Mouse (Mus musculus) CH12.LX (cell line): ENCODE data around the gene Mprip. TPM values are rescaled to one million over a fixed set of nuclear protein-coding genes. Genes with fewer than 3 reads are reported as not detected.

Experiments
- DNase-seq: peaks from one replicate; pipeline ENCODE4 v3.0.0-alpha.2; 2013; ENCODE audit errors: extremely low read depth
- H3K27ac ChIP-seq: 2 replicates; pipeline ENCODE4 v1.5.1; 2012; ENCODE audit warnings: low read depth, mild to moderate bottlenecking, control low read depth, moderate library complexity; ENCODE audit not compliant: insufficient read depth
- H3K27me3 ChIP-seq: replicated peaks from 2 replicates; pipeline ENCODE3; 2012; ENCODE audit warnings: inconsistent platforms
- H3K36me3 ChIP-seq, 2 experiments: replicated peaks in 1 of 2; 2 replicates each; pipeline versions ENCODE3 to v1.6.1; 2012; ENCODE audit warnings: inconsistent platforms in 1 of 2, low read length in 1 of 2, mild to moderate bottlenecking in 1 of 2, mixed read lengths in 1 of 2, moderate library complexity in 1 of 2; ENCODE audit not compliant: control insufficient read depth in 1 of 2, insufficient read depth in 1 of 2
- H3K4me1 ChIP-seq, 2 experiments: 2 replicates each; pipeline ENCODE4 v1.6.1; 2012; ENCODE audit warnings: inconsistent platforms in 1 of 2, moderate library complexity in 1 of 2; ENCODE audit not compliant: insufficient read depth in 2 of 2, control insufficient read depth in 1 of 2
- H3K4me2 ChIP-seq: 2 replicates; pipeline ENCODE4 v1.6.1; 2012; ENCODE audit warnings: low read depth, mild to moderate bottlenecking, control low read depth; ENCODE audit not compliant: poor library complexity, insufficient read depth, severe bottlenecking
- H3K4me3 ChIP-seq, 3 experiments: fragments of 150-350 bp in 1 of 3; sonication (generic) in 1 of 3; replicated peaks in 1 of 3; 2 replicates each; pipeline versions ENCODE3 to v1.5.1; 2011 to 2012; ENCODE audit warnings: low read depth in 2 of 3, low read length in 2 of 3, mild to moderate bottlenecking in 2 of 3, moderate library complexity in 2 of 3, control low read depth in 1 of 3, improper control_type of control experiment in 1 of 3, inconsistent platforms in 1 of 3, mixed read lengths in 1 of 3; ENCODE audit not compliant: poor library complexity in 1 of 3
- H3K79me2 ChIP-seq: replicated peaks from 2 replicates; pipeline ENCODE4 v1.6.1; 2012; ENCODE audit warnings: mild to moderate bottlenecking, moderate library complexity; ENCODE audit not compliant: control insufficient read depth, poor library complexity, insufficient read depth, severe bottlenecking; ENCODE audit errors: extremely low read depth
- H3K9ac ChIP-seq: 2 replicates; pipeline ENCODE4 v1.6.1; 2012; ENCODE audit warnings: low read depth, mild to moderate bottlenecking, control low read depth, moderate library complexity; ENCODE audit not compliant: insufficient read depth
- H3K9me3 ChIP-seq: replicated peaks from 2 replicates; pipeline ENCODE3; 2012; ENCODE audit warnings: low read length, inconsistent platforms, mixed read lengths
- BHLHE40 ChIP-seq: IDR thresholded peaks from 2 replicates; pipeline ENCODE4 v1.6.1; 2011; ENCODE audit warnings: mild to moderate bottlenecking, low read depth, low read length, improper control_type of control experiment
- CTCF ChIP-seq, 2 experiments: IDR thresholded peaks in 1 of 2; conservative IDR thresholded peaks in 1 of 2; 2 replicates each; pipeline ENCODE4 v1.5.1; 2011 to 2012; ENCODE audit warnings: low read depth in 2 of 2, low read length in 2 of 2, improper control_type of control experiment in 1 of 2, inconsistent platforms in 1 of 2, mild to moderate bottlenecking in 1 of 2, moderate library complexity in 1 of 2
- EP300 ChIP-seq: IDR thresholded peaks from 2 replicates; pipeline ENCODE4 v1.6.1; 2011; ENCODE audit warnings: low read length, improper control_type of control experiment
- ETS1 ChIP-seq: conservative IDR thresholded peaks from 2 replicates; pipeline ENCODE4 v1.6.1; 2012; ENCODE audit warnings: low read depth, mild to moderate bottlenecking, inconsistent platforms, low read length, improper control_type of control experiment, moderate library complexity
- IRF4 ChIP-seq: IDR thresholded peaks from 2 replicates; pipeline ENCODE4 v1.6.1; 2014; ENCODE audit warnings: low read depth, mild to moderate bottlenecking, inconsistent platforms, low read length, improper control_type of control experiment
- KAT2A ChIP-seq: IDR thresholded peaks from 2 replicates; pipeline ENCODE4 v1.6.1; 2012; ENCODE audit warnings: low read length, improper control_type of control experiment, inconsistent platforms; ENCODE audit not compliant: insufficient replicate concordance
- MAX ChIP-seq: IDR thresholded peaks from 2 replicates; pipeline ENCODE4 v1.6.1; 2011; ENCODE audit warnings: low read length, improper control_type of control experiment
- MXI1 ChIP-seq: IDR thresholded peaks from 2 replicates; pipeline ENCODE4 v1.6.1; 2011; ENCODE audit warnings: mild to moderate bottlenecking, low read depth, low read length, improper control_type of control experiment
- PAX5 ChIP-seq: IDR thresholded peaks from 2 replicates; pipeline ENCODE4 v1.6.1; 2012; ENCODE audit warnings: low read length, inconsistent platforms, mixed read lengths
- POLR2A ChIP-seq: IDR thresholded peaks from 2 replicates; pipeline ENCODE4 v1.6.1; 2011; ENCODE audit warnings: low read depth, mild to moderate bottlenecking, improper control_type of control experiment, low read length
- POLR2AphosphoS2 ChIP-seq: IDR thresholded peaks from 2 replicates; pipeline ENCODE4 v1.6.1; 2011; ENCODE audit warnings: low read depth, low read length, improper control_type of control experiment
- RCOR1 ChIP-seq: conservative IDR thresholded peaks from 2 replicates; pipeline ENCODE4 v1.6.1; 2012; ENCODE audit warnings: low read depth, mild to moderate bottlenecking, inconsistent platforms, low read length, improper control_type of control experiment
- SMC3 ChIP-seq: IDR thresholded peaks from 2 replicates; pipeline ENCODE4 v1.6.1; 2011; ENCODE audit warnings: low read depth, low read length, improper control_type of control experiment
- TBP ChIP-seq: conservative IDR thresholded peaks from 2 replicates; pipeline ENCODE4 v1.6.1; 2011; ENCODE audit warnings: low read depth, low read length, improper control_type of control experiment
- TCF12 ChIP-seq: IDR thresholded peaks from 2 replicates; pipeline ENCODE4 v1.6.1; 2014; ENCODE audit warnings: low read depth, mild to moderate bottlenecking, inconsistent platforms, low read length, improper control_type of control experiment
- USF2 ChIP-seq: conservative IDR thresholded peaks from 2 replicates; pipeline ENCODE4 v1.6.1; 2011; ENCODE audit warnings: low read depth, low read length, improper control_type of control experiment
- ZC3H11A ChIP-seq: IDR thresholded peaks from 2 replicates; pipeline ENCODE4 v1.6.1; 2012; ENCODE audit warnings: low read depth, mild to moderate bottlenecking, inconsistent platforms, low read length, improper control_type of control experiment
- ZKSCAN1 ChIP-seq: IDR thresholded peaks from 2 replicates; pipeline ENCODE4 v1.6.1; 2012; ENCODE audit warnings: low read depth, inconsistent platforms, low read length, improper control_type of control experiment, borderline replicate concordance
- dilution Hi-C: fragments of 300-500 bp; cut with MboI; formaldehyde crosslinking; loops from 2 replicates; pipeline ENCODE4 v1.14.3; 2020; ENCODE audit warnings: low sequenced_read_pairs; ENCODE audit not compliant: extremely low pct_unique_long_range_greater_than_20kb, extremely low pct_ligation_motif_present
- in situ Hi-C: fragments of 300-500 bp; cut with MboI; formaldehyde crosslinking; loops from 3 replicates; pipeline ENCODE4 v1.14.3; 2019; ENCODE audit warnings: low sequenced_read_pairs, low pct_ligation_motif_present, low pct_unique_long_range_greater_than_20kb, mixed read lengths
- polyA plus RNA-seq: library from polyadenylated mRNA; unstranded; fragments of >175 nt; gene quantifications from 2 replicates; pipeline ENCODE4 v1.2.1, GENCODE M21; 2012; ENCODE audit warnings: low read depth; ENCODE audit not compliant: insufficient read length
- total RNA-seq, 2 experiments: library from RNA; depleted of rRNA; stranded (reverse); fragments of 300-350 nt in 1 of 2; fragments of >200 nt in 1 of 2; gene quantifications; 2 replicates each; pipeline ENCODE4 v1.2.3; 2012 to 2014

Mprip gene
- total and polyA plus RNA-seq, 3 experiments = 50.6 to 59.5 (median 56.4) TPM

GRCm38 (mm10) chr11:59814311-59814710, 153.2 kb downstream of the Mprip start:
- Histone ChIP-seq H3K36me3 (peaks cover 37 to 46% of the 10 kb centered on the region in 2 experiments), H3K4me3 (no peak overlapping the region), H3K27ac (no peak overlapping the region), H3K9me3 (no peaks in the 10 kb centered on the region), H3K4me1 (peaks cover 5 to 16% of the 10 kb centered on the region in 2 experiments; a peak in 3 of 4 replicates), H3K9ac (no peak overlapping the region), H3K79me2 (peaks cover 1% of the 10 kb centered on the region; the same call in 1 of the 2 replicates), H3K27me3 (no peaks in the 10 kb centered on the region), H3K4me2 (no peak overlapping the region)
- TF ChIP-seq USF2 = no peak
- in situ Hi-C loops = no loop called here
- dilution Hi-C loops = no loop called here
- DNase-seq = no peak

GRCm38 (mm10) chr11:59814936-59815335, 153.8 kb downstream of the Mprip start:
- H3K4me2 ChIP-seq = no peak overlapping the region
- TF ChIP-seq ZC3H11A (no peak), TCF12 (no peak), RCOR1 (no peak), MAX (no peak), ZKSCAN1 (no peak), POLR2A (no peak), SMC3 (no peak), PAX5 (no peak), TBP (no peak), KAT2A (no peak), EP300 (no peak), ETS1 (no peak), CTCF (conservative IDR thresholded peaks at IDR 0.05 in 1 of 2, IDR thresholded peaks at IDR 0.05 in 1 of 2; ENCODE audit: low read depth in 2 of 2, low read length in 2 of 2) (no peak), IRF4 (no peak)
- dilution Hi-C loops (no loop called here), in situ Hi-C loops (no loop called here)
- H3K79me2 ChIP-seq = no peaks in the 10 kb centered on the region
- DNase-seq = no peak
- H3K27ac ChIP-seq = no peak overlapping the region
- peaks cover 42 to 52% of the 10 kb centered on the region in 2 experiments for H3K36me3 ChIP-seq
- no peak overlapping the region for H3K4me3 ChIP-seq
- H3K9me3 ChIP-seq = no peaks in the 10 kb centered on the region
- no peak overlapping the region for H3K9ac ChIP-seq
- no peaks in the 10 kb centered on the region for H3K27me3 ChIP-seq
- peaks cover 5 to 16% of the 10 kb centered on the region in 2 experiments; a peak in 3 of 4 replicates for H3K4me1 ChIP-seq

- TF ChIP-seq POLR2AphosphoS2 (peak; percentile 53; the same call in 1 of the 2 replicates), BHLHE40 (no peak), MXI1 (no peak), CTCF (conservative IDR thresholded peaks at IDR 0.05 in 1 of 2, IDR thresholded peaks at IDR 0.05 in 1 of 2; ENCODE audit: low read depth in 2 of 2, low read length in 2 of 2) (0 out of 4 replicates have a peak, but pooled peaks of 1 of the 2 experiments have one; percentile 8)
- TF ChIP-seq, all 38 proteins: peak for 2
- no peaks in the 10 kb centered on the region for H3K79me2 ChIP-seq
- H3K9ac ChIP-seq = no peak overlapping the region
- in situ Hi-C loops (no loop called here), dilution Hi-C loops (no loop called here)
- no peaks in the 10 kb centered on the region for H3K27me3 ChIP-seq
- peaks cover 48 to 58% of the 10 kb centered on the region in 2 experiments for H3K36me3 ChIP-seq
- DNase-seq = no peak
- no peaks in the 10 kb centered on the region for H3K9me3 ChIP-seq
- peaks cover 5 to 16% of the 10 kb centered on the region in 2 experiments; a peak in 3 of 4 replicates for H3K4me1 ChIP-seq
- no peak overlapping the region for H3K4me3 ChIP-seq
- H3K27ac ChIP-seq = no peak overlapping the region
- H3K4me2 ChIP-seq = no peak overlapping the region
Measured at GRCm38 (mm10) chr11:59815482-59816065, 154.5 kb downstream of the Mprip start.
